Mouse (Mus musculus): Measurements from ENCODE around the gene Jmjd7. TPM values are rescaled to one million over a fixed set of nuclear protein-coding genes. Genes with fewer than 3 reads are reported as not detected.

Gene Jmjd7
- polyA plus RNA-seq, 1 experiment from 2014 or later, result 19.9 TPM

DNA sequence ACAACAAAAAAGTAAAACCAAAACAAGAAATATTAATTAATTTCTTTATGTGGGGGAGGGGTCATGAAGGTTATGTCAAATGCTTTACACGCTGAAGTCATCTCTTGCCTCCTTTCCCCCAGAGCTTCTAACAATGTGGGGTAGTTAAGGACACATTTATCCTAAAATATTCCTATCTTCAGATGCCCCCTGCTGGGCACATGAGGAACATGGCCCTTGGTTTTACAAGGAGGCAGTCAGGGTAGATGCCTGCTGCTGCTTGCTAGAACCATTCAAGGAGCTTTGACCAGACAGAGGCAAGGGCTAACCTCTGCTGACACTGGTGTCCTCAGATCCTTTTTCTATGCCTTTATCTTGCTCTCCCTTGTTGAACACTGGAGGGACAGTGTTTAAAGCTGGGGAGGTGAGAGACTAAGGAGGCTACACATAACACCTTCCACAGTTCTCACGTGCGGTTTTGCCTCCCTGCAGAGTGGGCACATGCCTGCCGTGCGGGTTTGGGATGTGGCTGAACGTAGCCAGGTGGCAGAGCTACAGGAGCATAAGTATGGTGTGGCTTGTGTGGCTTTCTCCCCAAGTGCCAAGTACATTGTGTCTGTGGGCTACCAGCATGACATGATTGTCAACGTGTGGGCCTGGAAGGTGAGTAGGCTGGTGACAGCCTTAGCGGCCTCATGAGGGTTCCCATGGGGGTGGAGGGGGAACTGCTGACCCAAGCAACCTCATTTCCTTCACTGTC is 15.7 kb upstream of the Jmjd7 start:
- Histone ChIP-seq H3K4me3 (ENCODE audit: low read depth, low read length) (no peak overlapping the region), H3K36me3 (ENCODE audit: insufficient read depth) (peaks cover 23% of the 10 kb centered on the region), H3K4me1 (ENCODE audit: insufficient read depth) (no peaks in the 10 kb centered on the region), H3K27me3 (ENCODE audit: insufficient read depth, low read length) (no peaks in the 10 kb centered on the region), H3K4me2 (no peak overlapping the region), H3K9ac (no peak overlapping the region), H3K9me3 (ENCODE audit: low read depth, low read length) (no peaks in the 10 kb centered on the region), H3K27ac (ENCODE audit: low read depth) (no peak overlapping the region)
- ATAC-seq (ENCODE audit: insufficient read depth) (no peak; the same call in 1 of the 2 replicates), DNase-seq (peak; percentile 89)
- peak; percentile 84 for TF ChIP-seq CTCF (IDR thresholded peaks at IDR 0.05; ENCODE audit: low read depth)
- WGBS, result 67% methylated on average over 8 of the region's 8 CpGs

DNA sequence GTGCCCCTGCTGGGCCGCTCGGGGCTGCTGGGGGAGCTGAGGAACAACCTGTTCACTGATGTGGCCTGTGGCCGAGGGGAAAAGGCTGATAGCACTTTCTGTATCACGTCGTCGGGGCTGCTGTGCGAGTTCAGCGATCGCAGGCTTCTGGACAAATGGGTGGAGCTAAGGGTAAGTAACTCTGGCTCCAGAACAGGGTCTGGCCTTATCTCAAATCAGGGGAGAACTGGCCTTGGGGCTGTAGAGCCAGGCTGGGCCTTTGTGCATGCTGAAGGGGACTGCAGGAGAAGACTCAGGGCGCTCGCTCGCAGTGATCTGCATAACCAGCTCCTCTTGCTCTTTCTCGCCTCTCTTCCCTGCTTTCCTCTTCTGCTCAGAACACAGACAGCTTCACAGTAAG is 14.4 kb upstream of the Jmjd7 start:
- DNase-seq (no peak), ATAC-seq (ENCODE audit: insufficient read depth) (no peak)
- Histone ChIP-seq H3K27me3 (ENCODE audit: insufficient read depth, low read length) (no peaks in the 10 kb centered on the region), H3K4me1 (ENCODE audit: insufficient read depth) (no peaks in the 10 kb centered on the region), H3K36me3 (ENCODE audit: insufficient read depth) (peaks cover 35% of the 10 kb centered on the region), H3K9me3 (ENCODE audit: low read depth, low read length) (no peaks in the 10 kb centered on the region), H3K27ac (ENCODE audit: low read depth) (no peak overlapping the region), H3K9ac (no peak overlapping the region; the same call in 1 of the 2 replicates), H3K4me3 (ENCODE audit: low read depth, low read length) (no peak overlapping the region), H3K4me2 (no peak overlapping the region)
- 77% methylated on average over 13 of the region's 13 CpGs for WGBS
- TF ChIP-seq CTCF (IDR thresholded peaks at IDR 0.05; ENCODE audit: low read depth), result no peak

GRCm38 (mm10) chr2:120013831-120014486 is 13.3 kb upstream of the Jmjd7 start:
- no peak for TF ChIP-seq CTCF (IDR thresholded peaks at IDR 0.05; ENCODE audit: low read depth)
- Histone ChIP-seq H3K9ac (no peak overlapping the region), H3K9me3 (ENCODE audit: low read depth, low read length) (no peaks in the 10 kb centered on the region), H3K4me3 (ENCODE audit: low read depth, low read length) (no peak overlapping the region), H3K27ac (ENCODE audit: low read depth) (no peak overlapping the region), H3K4me2 (no peak overlapping the region), H3K4me1 (ENCODE audit: insufficient read depth) (no peaks in the 10 kb centered on the region), H3K36me3 (ENCODE audit: insufficient read depth) (peaks cover 46% of the 10 kb centered on the region), H3K27me3 (ENCODE audit: insufficient read depth, low read length) (no peaks in the 10 kb centered on the region)
- no peak for DNase-seq
- 85% methylated on average over 2 of the region's 2 CpGs for WGBS
- ATAC-seq (ENCODE audit: insufficient read depth), result no peak

DNA sequence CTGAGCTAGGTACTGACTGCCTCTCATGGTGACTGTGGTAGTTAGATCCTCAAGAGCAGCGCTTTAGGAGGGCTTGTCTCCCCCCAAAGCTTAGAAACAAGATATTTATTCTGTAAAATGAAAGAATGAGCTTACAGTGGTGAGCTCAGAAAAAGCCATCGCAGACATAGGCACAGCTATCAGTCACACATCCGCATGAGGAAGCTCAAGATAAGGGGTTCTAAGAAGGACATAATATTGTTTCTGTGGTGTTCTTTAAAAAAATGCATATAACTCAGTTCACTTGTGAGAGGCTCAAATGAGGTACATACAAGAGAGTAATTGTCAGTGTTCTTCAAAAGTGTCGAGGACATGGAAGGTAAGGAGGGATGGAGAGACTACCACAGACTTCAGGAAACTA is 11.4 kb upstream of the Jmjd7 start:
- ATAC-seq (ENCODE audit: insufficient read depth), result no peak
- TF ChIP-seq CTCF (IDR thresholded peaks at IDR 0.05; ENCODE audit: low read depth), result no peak
- no peaks in the 10 kb centered on the region for H3K27me3 ChIP-seq (ENCODE audit: insufficient read depth, low read length)
- H3K4me2 ChIP-seq, result no peak overlapping the region
- H3K4me1 ChIP-seq (ENCODE audit: insufficient read depth), result no peaks in the 10 kb centered on the region
- H3K9me3 ChIP-seq (ENCODE audit: low read depth, low read length), result no peaks in the 10 kb centered on the region
- H3K36me3 ChIP-seq (ENCODE audit: insufficient read depth), result peaks cover 65% of the 10 kb centered on the region
- DNase-seq, result no peak
- no peak overlapping the region for H3K9ac ChIP-seq
- H3K4me3 ChIP-seq (ENCODE audit: low read depth, low read length), result no peak overlapping the region
- WGBS, result 91% methylated on average over 4 of the region's 4 CpGs
- no peak overlapping the region for H3K27ac ChIP-seq (ENCODE audit: low read depth)

DNA sequence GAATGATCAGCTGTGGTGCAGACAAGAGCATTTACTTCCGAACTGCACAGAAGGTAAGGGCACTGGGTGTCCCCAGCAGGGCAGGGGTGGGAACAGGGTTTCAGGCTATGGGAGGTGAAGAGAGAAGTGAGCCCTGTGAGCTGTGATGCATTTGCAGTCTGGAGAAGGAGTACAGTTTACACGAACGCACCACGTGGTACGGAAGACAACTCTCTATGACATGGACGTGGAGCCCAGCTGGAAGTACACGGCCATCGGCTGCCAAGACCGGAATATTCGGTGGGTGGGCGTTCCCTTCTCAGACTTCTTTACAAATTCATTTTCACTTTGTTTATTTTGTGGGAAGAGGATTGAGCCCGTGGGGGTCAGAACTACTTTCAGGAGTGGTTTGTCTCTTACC is 9.7 kb upstream of the Jmjd7 start:
- peaks cover 81% of the 10 kb centered on the region for H3K36me3 ChIP-seq (ENCODE audit: insufficient read depth)
- no peak overlapping the region for H3K27ac ChIP-seq (ENCODE audit: low read depth)
- no peak for TF ChIP-seq CTCF (IDR thresholded peaks at IDR 0.05; ENCODE audit: low read depth)
- DNase-seq (peak; percentile 62), ATAC-seq (ENCODE audit: insufficient read depth) (peak; percentile 75)
- no peaks in the 10 kb centered on the region for H3K4me1 ChIP-seq (ENCODE audit: insufficient read depth)
- WGBS, result 60% methylated on average over 12 of the region's 12 CpGs
- H3K4me2 ChIP-seq, result no peak overlapping the region
- H3K9me3 ChIP-seq (ENCODE audit: low read depth, low read length), result no peaks in the 10 kb centered on the region
- H3K9ac ChIP-seq, result no peak overlapping the region
- no peaks in the 10 kb centered on the region for H3K27me3 ChIP-seq (ENCODE audit: insufficient read depth, low read length)
- H3K4me3 ChIP-seq (ENCODE audit: low read depth, low read length), result no peak overlapping the region

DNA sequence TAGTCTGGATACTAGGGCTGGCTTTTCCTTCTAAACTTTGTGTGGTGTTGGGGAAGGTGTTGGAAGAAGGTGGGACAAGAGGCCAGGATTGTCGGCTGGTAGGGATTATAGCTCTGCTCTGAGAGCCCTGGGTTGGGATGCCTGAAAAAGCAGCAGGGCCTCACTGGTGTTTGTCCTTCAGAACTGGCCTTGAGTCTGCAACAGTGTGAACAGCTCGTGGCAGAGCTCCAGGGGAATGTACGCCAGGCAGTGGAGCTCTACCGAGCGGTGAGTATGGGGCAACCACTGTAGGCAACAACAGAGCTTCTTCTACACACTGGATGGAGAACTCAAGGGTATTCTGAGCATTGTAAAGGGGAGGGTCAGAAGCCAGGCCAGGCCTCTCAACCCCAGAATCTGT is 2.9 kb upstream of the Jmjd7 start:
- Histone ChIP-seq H3K4me1 (ENCODE audit: insufficient read depth) (0 out of 2 replicates have a peak, but pooled peaks cover 9% of the 10 kb centered on the region), H3K9me3 (ENCODE audit: low read depth, low read length) (no peaks in the 10 kb centered on the region), H3K4me3 (ENCODE audit: low read depth, low read length) (no peak overlapping the region), H3K36me3 (ENCODE audit: insufficient read depth) (peaks cover 57% of the 10 kb centered on the region), H3K27ac (ENCODE audit: low read depth) (no peak overlapping the region), H3K4me2 (no peak overlapping the region), H3K27me3 (ENCODE audit: insufficient read depth, low read length) (no peaks in the 10 kb centered on the region), H3K9ac (no peak overlapping the region)
- DNase-seq (no peak), ATAC-seq (ENCODE audit: insufficient read depth) (no peak)
- WGBS, result 83% methylated on average over 5 of the region's 5 CpGs
- no peak for TF ChIP-seq CTCF (IDR thresholded peaks at IDR 0.05; ENCODE audit: low read depth)

DNA sequence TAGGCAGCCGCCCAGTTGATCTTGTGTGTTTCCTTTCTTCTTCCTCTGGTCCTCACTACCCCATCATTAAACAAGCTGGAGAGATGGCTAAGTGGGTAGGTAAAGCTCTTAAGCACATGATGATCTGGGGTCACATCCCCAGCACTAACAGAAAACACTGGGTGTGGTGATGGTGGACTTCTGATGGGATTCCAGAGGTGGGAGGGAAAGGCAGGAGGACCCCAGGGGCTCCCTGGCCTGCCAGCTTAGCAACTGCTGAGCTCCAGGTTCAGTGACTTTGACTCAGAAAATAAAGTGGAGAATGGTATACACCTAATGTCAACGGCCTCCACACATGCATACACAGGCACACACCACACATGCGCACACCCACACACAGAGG is 658 bp downstream of the Jmjd7 start:
- TF ChIP-seq CTCF (IDR thresholded peaks at IDR 0.05; ENCODE audit: low read depth), result no peak
- H3K4me1 ChIP-seq (ENCODE audit: insufficient read depth), result 0 out of 2 replicates have a peak, but pooled peaks cover 9% of the 10 kb centered on the region
- no peaks in the 10 kb centered on the region for H3K9me3 ChIP-seq (ENCODE audit: low read depth, low read length)
- no peaks in the 10 kb centered on the region for H3K27me3 ChIP-seq (ENCODE audit: insufficient read depth, low read length)
- H3K9ac ChIP-seq, result peak overlapping the region; percentile 82
- H3K4me2 ChIP-seq, result peak overlapping the region; percentile 80
- peak; percentile 31 for DNase-seq
- peak overlapping the region; percentile 77 for H3K4me3 ChIP-seq (ENCODE audit: low read depth, low read length)
- WGBS, result 38% methylated on average over 3 of the region's 3 CpGs
- H3K27ac ChIP-seq (ENCODE audit: low read depth), result peak overlapping the region; percentile 93
- peak; percentile 21 for ATAC-seq (ENCODE audit: insufficient read depth)
- H3K36me3 ChIP-seq (ENCODE audit: insufficient read depth), result peaks cover 45% of the 10 kb centered on the region

Measured in lung, embryonic 14.5 days (tissue).